Mouse (Mus musculus) heart, embryonic 15.5 days (tissue): ENCODE measurements around the gene Lzts3. TPM values are rescaled to one million over a fixed set of nuclear protein-coding genes. Genes with fewer than 3 reads are reported as not detected.
A peak's percentile ranks its signal among the peaks of the same experiment; 100 is the strongest.

Experiments used
- ATAC-seq: fragments of 200-750 bp; cut with Nextera tagmentation; replicated peaks from 2 replicates; pipeline ENCODE4 v1.8.0; 2017; ENCODE audit warnings: low read depth, moderate TSS enrichment; ENCODE audit not compliant: insufficient number of reproducible peaks, insufficient read depth, low FRiP score
- H3K27ac ChIP-seq: fragments of 300-500 bp; sonication (generic); 2 replicates; pipeline ENCODE4 v1.5.1; 2015; ENCODE audit warnings: mild to moderate bottlenecking, inconsistent platforms
- H3K27me3 ChIP-seq: fragments of 300-500 bp; sonication (generic); 2 replicates; pipeline ENCODE4 v1.6.1; 2015; ENCODE audit warnings: inconsistent platforms
- H3K36me3 ChIP-seq: fragments of 300-500 bp; sonication (generic); 2 replicates; pipeline ENCODE4 v1.6.1; 2015; ENCODE audit warnings: mild to moderate bottlenecking, inconsistent platforms
- H3K4me1 ChIP-seq: fragments of 300-500 bp; sonication (generic); replicated peaks from 2 replicates; pipeline ENCODE4 v1.6.1; 2015; ENCODE audit warnings: inconsistent platforms
- H3K4me2 ChIP-seq: fragments of 300-500 bp; sonication (generic); 2 replicates; pipeline ENCODE4 v1.6.1; 2015; ENCODE audit warnings: inconsistent platforms, mild to moderate bottlenecking, moderate library complexity
- H3K4me3 ChIP-seq: fragments of 300-500 bp; sonication (generic); 2 replicates; pipeline ENCODE4 v1.5.1; 2015; ENCODE audit warnings: mild to moderate bottlenecking, inconsistent platforms
- H3K9ac ChIP-seq: fragments of 300-500 bp; sonication (generic); 2 replicates; pipeline ENCODE4 v1.6.1; 2015; ENCODE audit warnings: mild to moderate bottlenecking, inconsistent platforms
- H3K9me3 ChIP-seq: fragments of 300-500 bp; sonication (generic); replicated peaks from 2 replicates; pipeline ENCODE4 v1.6.1; 2016; ENCODE audit warnings: inconsistent platforms
- WGBS: fragments of 180-500 bp; shearing (Covaris S2); methylation state at CpG from one replicate; pipeline ENCODE4 v1.1.7; 2015; ENCODE audit warnings: mixed read lengths; 5-methylcytosine and 5-hydroxymethylcytosine counted together
- polyA plus RNA-seq: library from polyadenylated mRNA; unstranded; fragments of >200 nt; fragmentation: Nextera tagmentation; extraction: Ambion mirVana; gene quantifications from 2 replicates; pipeline ENCODE4 v1.2.1, GENCODE M21; 2015

Lzts3 gene
- polyA plus RNA-seq: 1.8 and 2.6 TPM in 2 replicates

GRCm38 (mm10) chr2:130642684-130643369 lies at the start of gene Lzts3:
Gene Lzts3, minus strand, starts transcription at chr2:130642803.
- no peaks in the 10 kb centered on the region for H3K36me3 ChIP-seq
- peak within 1 kb of the TSS; percentile 34; the same call in 1 of the 2 replicates for H3K27ac ChIP-seq
- 3% methylated on average over 40 of the region's 40 CpGs for WGBS

GRCm38 (mm10) chr2:130689011-130689410 lies 46.4 kb upstream of the Lzts3 start:
- no peaks in the 10 kb centered on the region for H3K4me1 ChIP-seq

More at GRCm38 (mm10) chr2:130642684-130643369, at the start of gene Lzts3:
- peak; percentile 96 for ATAC-seq
- Histone ChIP-seq H3K9me3 (no peaks in the 10 kb centered on the region), H3K9ac (peak within 1 kb of the TSS; percentile 80), H3K27me3 (peaks cover 30% of the 10 kb centered on the region), H3K4me2 (peak within 1 kb of the TSS; percentile 100), H3K4me3 (peak within 1 kb of the TSS; percentile 78), H3K4me1 (peaks cover 8% of the 10 kb centered on the region)

GRCm38 (mm10) chr2:130685426-130685825 lies 42.8 kb upstream of the Lzts3 start:
- ATAC-seq: no peak
- peaks cover 28% of the 10 kb centered on the region; the same call in 1 of the 2 replicates for H3K36me3 ChIP-seq
- H3K4me1 ChIP-seq: no peaks in the 10 kb centered on the region
- WGBS: 80% methylated on average over 9 of the region's 9 CpGs
- no peak overlapping the region for H3K4me3 ChIP-seq
- no peak overlapping the region for H3K4me2 ChIP-seq
- H3K27me3 ChIP-seq: no peaks in the 10 kb centered on the region
- H3K27ac ChIP-seq: no peak overlapping the region
- H3K9me3 ChIP-seq: no peaks in the 10 kb centered on the region
- H3K9ac ChIP-seq: no peak overlapping the region

More at GRCm38 (mm10) chr2:130689011-130689410, 46.4 kb upstream of the Lzts3 start:
- Histone ChIP-seq H3K4me3 (no peak overlapping the region), H3K27ac (no peak overlapping the region), H3K9me3 (no peaks in the 10 kb centered on the region), H3K4me2 (no peak overlapping the region), H3K36me3 (0 out of 2 replicates have a peak, but pooled peaks cover 5% of the 10 kb centered on the region), H3K27me3 (peaks cover 2% of the 10 kb centered on the region), H3K9ac (no peak overlapping the region)
- WGBS: 73% methylated on average over 2 of the region's 2 CpGs
- ATAC-seq: no peak

- Histone ChIP-seq H3K9me3 (no peaks in the 10 kb centered on the region), H3K27ac (no peak overlapping the region), H3K4me2 (no peak overlapping the region), H3K9ac (no peak overlapping the region), H3K4me3 (no peak overlapping the region), H3K4me1 (no peaks in the 10 kb centered on the region), H3K27me3 (no peaks in the 10 kb centered on the region), H3K36me3 (peaks cover 66% of the 10 kb centered on the region)
- WGBS: 76% methylated on average over 3 of the region's 3 CpGs
- ATAC-seq: no peak
Observed at GRCm38 (mm10) chr2:130681531-130681930, 38.9 kb upstream of the Lzts3 start.

GRCm38 (mm10) chr2:130679899-130680298 lies 37.3 kb upstream of the Lzts3 start:
- H3K4me1 ChIP-seq: no peaks in the 10 kb centered on the region
- H3K27ac ChIP-seq: no peak overlapping the region
- no peak overlapping the region for H3K4me3 ChIP-seq
- no peak overlapping the region for H3K4me2 ChIP-seq
- H3K9ac ChIP-seq: no peak overlapping the region
- 90% methylated on average over 6 of the region's 6 CpGs for WGBS
- H3K36me3 ChIP-seq: peaks cover 81% of the 10 kb centered on the region
- no peaks in the 10 kb centered on the region for H3K9me3 ChIP-seq
- no peaks in the 10 kb centered on the region for H3K27me3 ChIP-seq
- no peak for ATAC-seq

DNA sequence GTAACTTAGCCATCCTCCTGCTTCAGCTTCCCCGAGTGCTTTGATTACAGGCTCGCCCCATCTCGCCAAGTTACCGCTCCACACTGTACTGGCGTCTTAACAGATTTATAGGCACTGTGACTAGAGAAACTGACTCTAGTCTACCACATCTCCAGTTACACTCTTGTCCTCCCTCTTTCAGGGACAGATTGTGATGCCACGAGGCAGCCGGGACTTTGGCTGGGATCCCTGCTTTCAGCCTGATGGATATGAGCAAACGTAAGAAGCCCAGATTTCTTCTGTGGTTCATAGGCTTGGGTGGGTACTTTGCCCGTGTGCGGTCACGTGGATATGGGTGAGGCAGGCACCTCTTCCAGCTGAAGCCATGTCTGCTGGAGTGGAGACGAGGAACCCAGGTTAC lies 36.6 kb upstream of the Lzts3 start:
- H3K9me3 ChIP-seq: no peaks in the 10 kb centered on the region
- no peak overlapping the region for H3K4me2 ChIP-seq
- no peaks in the 10 kb centered on the region for H3K27me3 ChIP-seq
- no peak overlapping the region for H3K9ac ChIP-seq
- no peak for ATAC-seq
- H3K36me3 ChIP-seq: peaks cover 82% of the 10 kb centered on the region
- no peaks in the 10 kb centered on the region for H3K4me1 ChIP-seq
- WGBS: 91% methylated on average over 12 of the region's 12 CpGs
- no peak overlapping the region for H3K27ac ChIP-seq
- H3K4me3 ChIP-seq: no peak overlapping the region

GRCm38 (mm10) chr2:130677211-130677610 lies 34.6 kb upstream of the Lzts3 start:
- no peak for ATAC-seq
- Histone ChIP-seq H3K9me3 (no peaks in the 10 kb centered on the region), H3K27ac (no peak overlapping the region), H3K9ac (no peak overlapping the region), H3K4me2 (no peak overlapping the region), H3K4me1 (no peaks in the 10 kb centered on the region), H3K27me3 (no peaks in the 10 kb centered on the region), H3K36me3 (peaks cover 88% of the 10 kb centered on the region), H3K4me3 (no peak overlapping the region)
- whole genome bisulfite sequencing: 86% methylated on average over 10 of the region's 10 CpGs

GRCm38 (mm10) chr2:130667559-130667958 lies 25.0 kb upstream of the Lzts3 start, which contains the start of gene Itpa:
Gene Itpa, plus strand, starts transcription at chr2:130667610.
- Histone ChIP-seq H3K27me3 (no peaks in the 10 kb centered on the region), H3K9me3 (no peaks in the 10 kb centered on the region), H3K9ac (peak within 1 kb of the TSS; percentile 67), H3K4me3 (peak within 1 kb of the TSS; percentile 77), H3K36me3 (peaks cover 13% of the 10 kb centered on the region; the same call in 1 of the 2 replicates), H3K27ac (peak within 1 kb of the TSS; percentile 83), H3K4me2 (peak within 1 kb of the TSS; percentile 90), H3K4me1 (peaks cover 19% of the 10 kb centered on the region)
- peak; percentile 58 for ATAC-seq
- WGBS: under 1% methylated on average over 31 of the region's 31 CpGs

- peak within 1 kb of the TSS; percentile 68 for H3K4me3 ChIP-seq
- peak within 1 kb of the TSS; percentile 99 for H3K27ac ChIP-seq
- H3K4me1 ChIP-seq: peaks cover 19% of the 10 kb centered on the region
- no peaks in the 10 kb centered on the region for H3K27me3 ChIP-seq
- under 1% methylated on average over 40 of the region's 40 CpGs for WGBS
- no peaks in the 10 kb centered on the region for H3K9me3 ChIP-seq
- peak within 1 kb of the TSS; percentile 63 for H3K4me2 ChIP-seq
- H3K9ac ChIP-seq: peak within 1 kb of the TSS; percentile 88
- peaks cover 16% of the 10 kb centered on the region for H3K36me3 ChIP-seq
- peak; percentile 95 for ATAC-seq
Observed at GRCm38 (mm10) chr2:130664102-130664701, 21.6 kb upstream of the Lzts3 start, which contains the start of gene Ddrgk1. Gene Ddrgk1, minus strand, starts transcription at chr2:130664659.

- ATAC-seq: no peak
- peak overlapping the region; percentile 68 for H3K4me3 ChIP-seq
- H3K9ac ChIP-seq: peak overlapping the region; percentile 88
- H3K27me3 ChIP-seq: no peaks in the 10 kb centered on the region
- peaks cover 24% of the 10 kb centered on the region for H3K36me3 ChIP-seq
- H3K9me3 ChIP-seq: no peaks in the 10 kb centered on the region
- no peak overlapping the region for H3K27ac ChIP-seq
- H3K4me1 ChIP-seq: peaks cover 17% of the 10 kb centered on the region
- WGBS: 90% methylated on average over 11 of the region's 11 CpGs
- H3K4me2 ChIP-seq: peak overlapping the region; percentile 63
Observed at GRCm38 (mm10) chr2:130663342-130663741, 20.7 kb upstream of the Lzts3 start.

DNA sequence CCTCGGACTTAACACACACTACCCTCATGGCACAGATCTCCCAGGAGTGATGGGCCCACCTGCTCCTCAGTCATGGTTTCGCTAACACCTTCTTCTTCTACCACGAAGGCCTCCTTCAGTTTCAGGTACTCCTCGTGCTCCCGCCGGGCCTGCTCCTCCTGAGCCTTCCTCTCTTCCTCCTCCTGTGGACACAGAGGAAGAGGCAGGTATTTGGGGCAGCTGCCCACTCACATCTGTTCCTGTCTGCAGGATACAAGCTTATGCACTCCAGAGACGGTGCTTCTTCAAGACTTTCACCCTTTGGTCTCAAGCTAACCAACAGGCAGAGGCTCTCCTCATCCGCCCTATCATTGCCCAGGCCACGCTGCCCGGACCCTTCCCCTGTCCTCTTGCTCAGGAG lies 15.9 kb upstream of the Lzts3 start:
- Histone ChIP-seq H3K9me3 (no peaks in the 10 kb centered on the region), H3K27me3 (no peaks in the 10 kb centered on the region), H3K4me1 (peaks cover 6% of the 10 kb centered on the region), H3K27ac (no peak overlapping the region), H3K4me3 (no peak overlapping the region), H3K36me3 (peaks cover 63% of the 10 kb centered on the region), H3K4me2 (no peak overlapping the region), H3K9ac (no peak overlapping the region)
- no peak for ATAC-seq
- WGBS: 91% methylated on average over 10 of the region's 10 CpGs
